Mouse (Mus musculus): ENCODE measurements at regions not wholly inside any gene's neighbourhood (a gene's known extent, or its start where the extent isn't known, plus 50 kb on each side); places are given as distances from the start of the nearest gene placed in this dataset.

DNA sequence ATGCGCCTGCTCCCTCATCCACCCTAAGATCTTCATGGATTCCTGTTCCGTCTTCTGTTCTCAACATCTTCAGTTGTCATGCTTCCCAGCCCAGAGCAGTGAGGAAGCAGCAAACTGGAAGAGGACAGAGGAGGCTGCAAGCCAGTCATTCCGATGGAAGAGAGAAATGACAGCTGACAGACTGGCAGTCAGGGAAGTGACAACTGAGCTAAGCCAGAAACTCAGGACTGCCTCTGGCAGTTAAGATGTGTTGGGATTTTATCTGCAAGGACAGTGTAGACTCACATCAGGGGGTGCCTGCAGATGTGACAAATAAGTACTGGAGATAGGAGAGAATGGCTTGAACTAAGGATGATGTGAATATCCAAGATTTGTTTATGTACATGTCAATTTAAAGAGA, 106.1 kb upstream of the Fam92a start:
- DNase-seq (ENCODE audit: low spot score): no peak
- Histone ChIP-seq H3K4me3 (ENCODE audit: low read depth, low read length) (no peak overlapping the region), H3K9me3 (ENCODE audit: control insufficient read depth, low read length) (no peaks in the 10 kb centered on the region), H3K9ac (ENCODE audit: low read length) (no peak overlapping the region), H3K36me3 (ENCODE audit: control insufficient read depth, insufficient read depth, low read length) (no peaks in the 10 kb centered on the region), H3K27ac (ENCODE audit: low read depth, low read length) (no peak overlapping the region), H3K4me2 (ENCODE audit: low read depth, low read length, severe bottlenecking) (no peak overlapping the region), H3K27me3 (ENCODE audit: control insufficient read depth, insufficient read depth, low read length) (no peaks in the 10 kb centered on the region), H3K4me1 (replicated peaks; ENCODE audit: control insufficient read depth, insufficient read depth, low read length) (no peaks in the 10 kb centered on the region)
- 89% methylated on average over 3 of the region's 3 CpGs for WGBS
- no peak for ATAC-seq (replicated peaks; ENCODE audit: low FRiP score)

DNA sequence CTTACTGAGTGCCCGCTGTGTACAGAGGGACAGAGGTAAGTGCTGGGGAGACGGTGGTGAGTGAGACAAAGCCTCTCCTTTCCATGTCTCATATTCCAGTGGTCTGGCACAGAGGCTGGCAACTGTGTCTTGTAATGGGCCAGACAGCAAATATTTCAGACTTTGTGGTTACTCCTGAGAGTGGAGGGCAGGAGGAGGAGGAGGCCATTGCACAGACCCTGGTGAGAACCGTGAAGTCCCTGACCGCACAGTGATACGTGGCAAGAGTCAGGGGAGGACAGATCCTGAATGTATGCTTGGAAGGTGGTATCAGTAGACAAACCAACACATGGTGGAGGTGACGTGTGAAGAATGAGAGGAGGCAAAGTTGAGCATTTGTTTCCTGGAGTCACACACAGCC, 101.6 kb upstream of the Fam92a start:
- DNase-seq (ENCODE audit: low spot score): no peak

DNA sequence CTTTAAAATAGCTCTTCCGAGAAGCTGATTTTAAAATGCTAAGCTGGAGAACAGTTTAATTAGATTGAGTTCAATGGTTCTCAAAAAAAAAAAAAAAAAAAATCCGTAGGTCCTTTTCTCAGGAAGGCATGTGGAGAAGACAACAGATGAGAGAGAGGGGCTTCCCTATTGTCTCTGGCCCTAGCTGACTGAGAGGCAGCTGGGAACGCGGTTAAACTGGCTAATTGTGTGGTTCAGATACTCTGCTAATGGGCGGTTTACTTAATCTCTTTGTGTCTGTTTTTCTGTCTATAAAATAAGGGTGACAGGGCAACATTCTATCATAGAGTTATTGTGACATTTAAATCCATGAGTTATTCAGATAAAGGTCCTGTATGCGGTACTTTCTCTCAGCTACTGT, 101.1 kb upstream of the Fam92a start:
- H3K9me3 ChIP-seq (ENCODE audit: control insufficient read depth, low read length): no peaks in the 10 kb centered on the region
- no peak overlapping the region for H3K4me2 ChIP-seq (ENCODE audit: low read depth, low read length, severe bottlenecking)
- WGBS: 23% methylated on average over 6 of the region's 6 CpGs
- H3K4me3 ChIP-seq (ENCODE audit: low read depth, low read length): no peak overlapping the region
- H3K4me1 ChIP-seq (replicated peaks; ENCODE audit: control insufficient read depth, insufficient read depth, low read length): no peaks in the 10 kb centered on the region
- ATAC-seq (replicated peaks; ENCODE audit: low FRiP score): peak; percentile 53; the same call in 1 of the 2 replicates
- DNase-seq (ENCODE audit: low spot score): no peak
- H3K36me3 ChIP-seq (ENCODE audit: control insufficient read depth, insufficient read depth, low read length): no peaks in the 10 kb centered on the region
- H3K27ac ChIP-seq (ENCODE audit: low read depth, low read length): no peak overlapping the region
- H3K9ac ChIP-seq (ENCODE audit: low read length): no peak overlapping the region
- H3K27me3 ChIP-seq (ENCODE audit: control insufficient read depth, insufficient read depth, low read length): no peaks in the 10 kb centered on the region

More for the DNA sequence above, 101.6 kb upstream of the Fam92a start:
- Histone ChIP-seq H3K4me3 (ENCODE audit: low read depth, low read length) (no peak overlapping the region), H3K27me3 (ENCODE audit: control insufficient read depth, insufficient read depth, low read length) (no peaks in the 10 kb centered on the region), H3K36me3 (ENCODE audit: control insufficient read depth, insufficient read depth, low read length) (no peaks in the 10 kb centered on the region), H3K27ac (ENCODE audit: low read depth, low read length) (no peak overlapping the region), H3K4me2 (ENCODE audit: low read depth, low read length, severe bottlenecking) (no peak overlapping the region), H3K4me1 (replicated peaks; ENCODE audit: control insufficient read depth, insufficient read depth, low read length) (no peaks in the 10 kb centered on the region), H3K9ac (ENCODE audit: low read length) (no peak overlapping the region), H3K9me3 (ENCODE audit: control insufficient read depth, low read length) (no peaks in the 10 kb centered on the region)
- WGBS: 73% methylated on average over 6 of the region's 6 CpGs
- ATAC-seq (replicated peaks; ENCODE audit: low FRiP score): peak; percentile 53; the same call in 1 of the 2 replicates

DNA sequence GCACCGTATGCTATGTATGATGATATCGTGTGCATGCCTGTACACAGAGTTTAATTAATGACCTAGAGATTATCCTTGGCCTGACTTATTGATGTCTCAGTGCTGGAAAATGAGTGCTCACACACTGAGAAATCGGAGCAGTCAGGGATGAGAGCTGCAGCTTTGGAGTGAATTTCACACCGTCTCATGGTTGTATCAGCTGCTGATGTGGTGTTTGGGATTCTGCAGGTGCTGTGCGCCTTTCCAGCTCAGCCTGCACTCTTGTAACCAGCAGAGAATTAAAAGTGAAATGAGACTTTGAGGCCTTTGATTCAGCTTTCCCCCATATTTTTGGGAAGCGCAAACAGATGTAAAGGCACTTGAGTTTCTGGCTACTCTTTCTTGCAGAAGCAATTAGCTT, 100.6 kb upstream of the Fam92a start:
- H3K27ac ChIP-seq (ENCODE audit: low read depth, low read length): no peak overlapping the region
- no peaks in the 10 kb centered on the region for H3K9me3 ChIP-seq (ENCODE audit: control insufficient read depth, low read length)
- WGBS: 67% methylated on average over 6 of the region's 6 CpGs
- H3K36me3 ChIP-seq (ENCODE audit: control insufficient read depth, insufficient read depth, low read length): no peaks in the 10 kb centered on the region
- no peak overlapping the region for H3K9ac ChIP-seq (ENCODE audit: low read length)
- H3K4me2 ChIP-seq (ENCODE audit: low read depth, low read length, severe bottlenecking): no peak overlapping the region
- ATAC-seq (replicated peaks; ENCODE audit: low FRiP score) (no peak), DNase-seq (ENCODE audit: low spot score) (no peak)
- H3K4me1 ChIP-seq (replicated peaks; ENCODE audit: control insufficient read depth, insufficient read depth, low read length): no peaks in the 10 kb centered on the region
- no peak overlapping the region for H3K4me3 ChIP-seq (ENCODE audit: low read depth, low read length)
- no peaks in the 10 kb centered on the region for H3K27me3 ChIP-seq (ENCODE audit: control insufficient read depth, insufficient read depth, low read length)

DNA sequence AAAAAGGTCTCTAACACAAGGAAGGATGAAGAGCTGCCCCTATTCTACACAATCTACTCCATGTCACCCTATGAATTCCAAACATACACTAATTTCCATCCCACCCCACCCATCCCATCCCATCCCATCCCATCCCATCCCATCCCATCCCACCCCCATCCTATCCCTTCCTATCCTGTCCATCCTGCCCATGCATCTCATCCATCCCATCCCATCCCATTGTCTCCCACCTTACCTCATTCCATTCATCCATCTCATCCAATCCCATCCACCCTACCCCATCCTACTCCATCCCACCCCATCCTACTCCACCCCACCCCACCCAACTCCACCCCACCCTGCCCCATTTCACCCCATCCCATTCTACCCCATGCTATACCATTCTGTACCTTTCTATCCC, 91.9 kb upstream of the Fam92a start:
- ATAC-seq (replicated peaks; ENCODE audit: low FRiP score): peak; percentile 16; the same call in 1 of the 2 replicates
- no peak overlapping the region for H3K27ac ChIP-seq (ENCODE audit: low read depth, low read length)
- no peak overlapping the region for H3K4me3 ChIP-seq (ENCODE audit: low read depth, low read length)
- H3K4me1 ChIP-seq (replicated peaks; ENCODE audit: control insufficient read depth, insufficient read depth, low read length): no peaks in the 10 kb centered on the region
- no peaks in the 10 kb centered on the region for H3K27me3 ChIP-seq (ENCODE audit: control insufficient read depth, insufficient read depth, low read length)
- no peaks in the 10 kb centered on the region for H3K36me3 ChIP-seq (ENCODE audit: control insufficient read depth, insufficient read depth, low read length)
- no peak overlapping the region for H3K4me2 ChIP-seq (ENCODE audit: low read depth, low read length, severe bottlenecking)
- H3K9ac ChIP-seq (ENCODE audit: low read length): no peak overlapping the region
- DNase-seq (ENCODE audit: low spot score): no peak
- no peaks in the 10 kb centered on the region for H3K9me3 ChIP-seq (ENCODE audit: control insufficient read depth, low read length)

DNA sequence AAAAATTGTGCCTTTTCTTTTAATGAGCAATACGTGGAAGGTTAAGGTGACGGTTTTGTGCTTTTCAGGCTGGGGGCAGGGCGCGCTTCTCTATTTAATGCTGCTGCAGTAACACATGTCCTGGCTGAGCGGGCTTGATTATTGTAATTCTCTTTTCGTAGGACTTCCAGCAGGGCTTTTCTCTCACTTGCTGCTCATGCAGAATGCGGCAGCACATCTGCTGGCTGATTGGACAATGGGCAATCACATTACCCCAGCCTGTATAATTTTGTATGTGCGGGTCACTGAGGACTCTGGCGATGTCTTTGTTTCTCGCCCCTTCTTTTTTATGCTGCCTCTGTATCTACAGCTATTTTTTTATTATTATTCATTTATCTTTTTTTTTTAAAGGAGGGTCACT, 91.4 kb upstream of the Fam92a start:
- Histone ChIP-seq H3K4me2 (ENCODE audit: low read depth, low read length, severe bottlenecking) (no peak overlapping the region), H3K4me3 (ENCODE audit: low read depth, low read length) (no peak overlapping the region), H3K9ac (ENCODE audit: low read length) (no peak overlapping the region), H3K27me3 (ENCODE audit: control insufficient read depth, insufficient read depth, low read length) (no peaks in the 10 kb centered on the region), H3K36me3 (ENCODE audit: control insufficient read depth, insufficient read depth, low read length) (no peaks in the 10 kb centered on the region), H3K9me3 (ENCODE audit: control insufficient read depth, low read length) (no peaks in the 10 kb centered on the region), H3K4me1 (replicated peaks; ENCODE audit: control insufficient read depth, insufficient read depth, low read length) (no peaks in the 10 kb centered on the region), H3K27ac (ENCODE audit: low read depth, low read length) (no peak overlapping the region)
- ATAC-seq (replicated peaks; ENCODE audit: low FRiP score) (peak; percentile 90), DNase-seq (ENCODE audit: low spot score) (no peak)
- 35% methylated on average over 10 of the region's 10 CpGs for WGBS

DNA sequence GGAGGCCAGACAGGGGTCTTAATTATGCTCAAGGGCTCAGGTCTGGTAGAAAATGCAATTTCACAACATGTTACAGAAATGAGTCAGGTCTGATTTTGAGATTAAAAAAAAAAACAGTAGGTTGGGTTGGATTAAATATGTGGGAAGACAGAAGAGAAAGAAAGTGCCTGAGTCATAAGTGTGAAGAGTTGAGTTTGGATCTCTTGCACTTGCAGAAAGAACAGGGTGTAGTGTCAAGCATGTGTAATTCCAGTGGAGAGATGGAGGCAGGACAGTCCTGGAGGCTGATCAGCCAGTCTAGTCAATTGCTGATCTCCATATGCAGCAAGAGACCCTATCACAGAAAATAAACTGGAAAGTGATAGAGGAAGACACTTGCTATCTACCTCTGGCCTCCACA, 76.2 kb upstream of the Fam92a start:
- DNase-seq (ENCODE audit: low spot score) (no peak), ATAC-seq (replicated peaks; ENCODE audit: low FRiP score) (no peak)
- Histone ChIP-seq H3K27me3 (ENCODE audit: control insufficient read depth, insufficient read depth, low read length) (no peaks in the 10 kb centered on the region), H3K4me2 (ENCODE audit: low read depth, low read length, severe bottlenecking) (no peak overlapping the region), H3K9me3 (ENCODE audit: control insufficient read depth, low read length) (no peaks in the 10 kb centered on the region), H3K4me3 (ENCODE audit: low read depth, low read length) (no peak overlapping the region), H3K27ac (ENCODE audit: low read depth, low read length) (no peak overlapping the region), H3K36me3 (ENCODE audit: control insufficient read depth, insufficient read depth, low read length) (no peaks in the 10 kb centered on the region), H3K4me1 (replicated peaks; ENCODE audit: control insufficient read depth, insufficient read depth, low read length) (no peaks in the 10 kb centered on the region), H3K9ac (ENCODE audit: low read length) (no peak overlapping the region)

DNA sequence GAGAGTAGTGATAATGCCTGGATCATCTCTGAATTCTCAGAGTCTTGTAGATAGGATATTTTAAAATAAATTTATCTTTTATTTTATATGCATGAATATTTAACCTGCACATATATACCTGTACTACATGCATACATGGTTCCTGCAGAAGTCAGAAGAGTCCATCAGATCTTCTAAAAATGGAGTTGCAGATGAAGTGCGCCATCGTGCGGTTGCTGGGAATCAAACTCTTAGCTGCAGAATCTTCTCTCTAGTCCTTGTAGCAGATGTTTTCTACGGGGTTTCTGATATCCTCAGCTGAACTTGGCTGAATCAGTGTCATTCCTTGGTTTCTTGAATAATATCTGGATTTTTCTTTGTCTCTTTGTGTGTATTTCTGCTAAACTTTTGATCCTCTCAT, 74.8 kb upstream of the Fam92a start:
- ATAC-seq (replicated peaks; ENCODE audit: low FRiP score) (no peak), DNase-seq (ENCODE audit: low spot score) (no peak)
- H3K27ac ChIP-seq (ENCODE audit: low read depth, low read length): no peak overlapping the region
- no peaks in the 10 kb centered on the region for H3K9me3 ChIP-seq (ENCODE audit: control insufficient read depth, low read length)
- WGBS: 77% methylated on average over 4 of the region's 4 CpGs
- H3K4me2 ChIP-seq (ENCODE audit: low read depth, low read length, severe bottlenecking): no peak overlapping the region
- H3K4me3 ChIP-seq (ENCODE audit: low read depth, low read length): no peak overlapping the region
- H3K36me3 ChIP-seq (ENCODE audit: control insufficient read depth, insufficient read depth, low read length): no peaks in the 10 kb centered on the region
- H3K27me3 ChIP-seq (ENCODE audit: control insufficient read depth, insufficient read depth, low read length): peaks cover under 1% of the 10 kb centered on the region; the same call in 1 of the 2 replicates
- no peak overlapping the region for H3K9ac ChIP-seq (ENCODE audit: low read length)
- H3K4me1 ChIP-seq (replicated peaks; ENCODE audit: control insufficient read depth, insufficient read depth, low read length): no peaks in the 10 kb centered on the region

DNA sequence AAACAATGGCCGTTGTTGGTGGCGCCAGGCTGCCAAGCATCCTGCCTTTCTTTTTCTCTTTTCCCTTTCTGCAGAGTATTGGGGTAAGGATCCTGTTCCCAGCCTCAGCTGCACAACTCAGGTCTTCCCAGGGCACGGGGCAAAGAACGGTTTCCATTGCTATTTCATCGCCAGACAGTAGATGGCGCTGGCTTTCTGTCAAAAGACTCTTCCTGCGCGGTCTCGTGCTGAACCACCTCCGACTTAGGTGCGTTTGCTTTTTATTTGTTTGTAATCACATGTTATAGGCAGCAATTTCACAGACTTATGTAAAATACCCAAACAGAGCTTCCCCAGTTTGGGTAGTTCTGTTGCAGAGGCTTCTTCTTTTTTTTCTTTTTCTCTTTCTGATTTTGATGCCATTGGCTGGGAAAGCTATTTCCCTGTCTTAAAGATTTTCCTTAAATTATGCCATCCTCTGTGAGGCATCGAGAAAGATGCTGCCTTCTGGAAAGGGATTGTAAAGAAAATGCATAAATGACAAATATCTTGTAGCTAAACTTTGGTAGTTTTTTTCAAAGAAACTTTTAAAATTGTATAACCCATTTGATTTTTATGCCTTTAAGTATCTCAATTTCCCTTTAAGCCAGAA, 69.2 kb upstream of the Fam92a start:
- peak; percentile 83 for DNase-seq (ENCODE audit: low spot score)
- Histone ChIP-seq H3K9me3 (ENCODE audit: control insufficient read depth, low read length) (no peaks in the 10 kb centered on the region), H3K36me3 (ENCODE audit: control insufficient read depth, insufficient read depth, low read length) (no peaks in the 10 kb centered on the region), H3K4me3 (ENCODE audit: low read depth, low read length) (no peak overlapping the region), H3K27ac (ENCODE audit: low read depth, low read length) (no peak overlapping the region), H3K27me3 (ENCODE audit: control insufficient read depth, insufficient read depth, low read length) (peaks cover 2% of the 10 kb centered on the region; the same call in 1 of the 2 replicates), H3K4me2 (ENCODE audit: low read depth, low read length, severe bottlenecking) (no peak overlapping the region), H3K9ac (ENCODE audit: low read length) (no peak overlapping the region), H3K4me1 (replicated peaks; ENCODE audit: control insufficient read depth, insufficient read depth, low read length) (no peaks in the 10 kb centered on the region)
- 5% methylated on average over 12 of the region's 12 CpGs for WGBS
- peak; percentile 83 for ATAC-seq (replicated peaks; ENCODE audit: low FRiP score)

Data from forebrain, embryonic 11.5 days (tissue).